Mouse (Mus musculus) B cell, adult 2 months (primary cell): ENCODE measurements around the gene Pml.

Experiments used
- DNase-seq, 2 experiments: peaks; one replicate each; pipeline ENCODE4 v3.0.0; 2022

Pml gene

DNA sequence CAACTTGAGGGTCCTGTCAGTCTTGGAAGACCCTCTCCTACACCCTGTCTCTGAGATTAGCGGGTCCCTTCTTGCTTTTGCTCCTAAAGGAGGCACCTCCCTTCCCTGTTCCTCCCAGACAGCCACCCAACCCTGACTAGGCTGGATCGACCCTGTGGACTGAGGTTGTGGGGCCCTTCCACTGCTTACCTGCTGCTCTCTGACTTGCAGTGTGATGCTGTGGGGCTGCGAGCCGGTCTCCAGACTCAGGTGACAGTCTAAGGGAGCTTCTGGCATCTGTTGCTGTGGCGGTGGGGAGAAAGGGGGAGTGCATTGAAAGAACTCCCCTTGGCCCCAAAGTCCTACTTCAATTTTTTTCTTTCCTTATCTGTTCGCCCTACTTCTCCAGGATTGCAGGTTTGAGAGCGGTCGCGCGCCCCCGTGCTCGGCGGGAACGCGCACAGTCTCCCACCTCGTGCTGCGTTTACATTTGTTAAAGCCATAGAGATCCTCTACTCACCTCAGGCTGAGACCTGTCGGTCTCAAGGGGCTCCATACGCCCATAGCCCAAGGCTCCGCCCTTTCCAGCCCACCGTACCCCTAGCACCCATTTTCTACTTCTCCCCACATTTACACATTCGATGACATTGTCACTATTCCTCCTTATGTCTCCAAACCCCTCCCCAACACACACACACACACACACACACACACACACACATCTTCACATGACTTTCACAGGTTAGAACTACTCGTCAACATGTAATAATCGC, 48.3 kb downstream of the Pml start:
- DNase-seq = peak in 1 of 2 experiments; percentile 23

DNA sequence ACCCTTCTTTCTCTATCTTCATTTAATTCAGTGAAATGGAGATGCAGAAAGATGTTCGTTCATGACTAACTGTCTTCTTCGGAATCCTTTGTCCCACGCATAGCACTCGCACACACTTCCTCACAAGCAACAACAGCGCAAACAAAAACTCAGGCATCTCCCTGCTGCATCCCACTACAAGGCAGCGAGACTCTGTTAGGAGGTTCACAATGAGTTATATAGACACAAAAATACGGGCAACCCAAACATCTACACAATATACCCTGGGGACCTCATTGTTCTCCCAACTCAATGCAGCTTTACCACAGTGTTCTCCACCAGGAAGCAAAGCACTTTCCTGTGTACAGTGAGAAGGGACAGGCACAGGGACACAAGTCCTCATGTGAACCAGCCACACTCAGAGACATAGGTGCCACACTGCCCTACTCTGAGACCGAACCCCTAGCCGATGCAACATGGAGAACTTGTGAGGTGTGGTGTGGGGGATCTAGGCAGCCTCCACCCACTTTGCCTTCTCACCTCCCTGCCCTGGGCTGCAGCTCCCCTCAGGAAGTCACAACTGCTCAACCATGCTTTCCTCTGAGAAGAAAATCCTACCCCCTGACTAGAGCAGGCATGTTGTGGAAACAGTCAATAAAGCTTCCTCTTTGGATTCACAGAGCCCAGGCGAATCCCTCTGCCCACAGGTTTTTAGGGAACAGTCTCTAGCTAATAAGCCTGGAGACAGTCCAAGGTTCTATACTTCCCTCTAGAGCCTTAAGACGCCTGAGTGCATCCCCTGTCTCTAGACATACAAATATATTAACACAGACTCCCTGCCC, 49.1 kb downstream of the Pml start:
- DNase-seq = no peak

DNA sequence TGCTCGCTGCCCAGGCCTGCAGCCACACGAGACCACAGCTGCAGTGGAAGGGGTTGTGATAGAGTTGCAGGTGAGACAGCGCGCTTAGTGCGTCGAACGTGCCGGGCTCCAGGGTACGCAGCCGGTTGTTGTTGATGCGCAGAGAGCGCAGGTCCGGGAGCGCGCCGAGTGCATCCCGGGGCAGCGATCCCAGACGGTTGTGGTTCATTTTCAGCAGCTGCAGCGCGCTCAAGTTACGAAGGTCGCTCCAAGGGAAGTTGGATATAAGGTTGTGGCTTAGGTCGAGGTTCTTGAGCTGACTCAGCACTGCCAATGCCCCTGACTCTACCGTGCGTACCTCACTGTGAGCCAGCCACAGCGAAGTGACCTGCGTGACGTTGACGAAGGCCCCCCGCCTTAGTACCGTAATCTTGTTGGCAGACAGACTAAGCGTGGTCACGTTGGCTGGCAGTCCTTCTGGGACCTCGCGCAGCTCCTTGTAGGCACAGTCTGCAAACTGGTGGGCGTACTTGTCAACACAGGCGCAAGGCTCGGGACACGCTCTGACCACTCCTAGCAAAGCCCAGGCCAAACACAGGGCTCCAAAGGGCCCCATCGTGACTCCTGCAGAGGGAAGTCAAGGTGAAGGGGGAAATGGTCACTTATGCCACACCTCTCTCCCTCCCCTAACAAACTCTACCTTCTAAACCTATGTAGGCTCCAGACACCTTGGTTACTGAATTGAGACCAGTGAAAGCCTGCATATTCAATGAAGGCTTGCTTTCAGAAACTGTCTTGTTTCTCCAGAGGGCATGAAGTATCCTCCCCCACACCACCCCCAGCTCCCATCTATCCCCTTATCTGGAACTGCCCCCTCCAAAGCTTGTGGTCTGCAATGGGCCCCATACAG, 50.0 kb downstream of the Pml start:
- peak in 1 of 2 experiments; percentile 44 for DNase-seq

DNA sequence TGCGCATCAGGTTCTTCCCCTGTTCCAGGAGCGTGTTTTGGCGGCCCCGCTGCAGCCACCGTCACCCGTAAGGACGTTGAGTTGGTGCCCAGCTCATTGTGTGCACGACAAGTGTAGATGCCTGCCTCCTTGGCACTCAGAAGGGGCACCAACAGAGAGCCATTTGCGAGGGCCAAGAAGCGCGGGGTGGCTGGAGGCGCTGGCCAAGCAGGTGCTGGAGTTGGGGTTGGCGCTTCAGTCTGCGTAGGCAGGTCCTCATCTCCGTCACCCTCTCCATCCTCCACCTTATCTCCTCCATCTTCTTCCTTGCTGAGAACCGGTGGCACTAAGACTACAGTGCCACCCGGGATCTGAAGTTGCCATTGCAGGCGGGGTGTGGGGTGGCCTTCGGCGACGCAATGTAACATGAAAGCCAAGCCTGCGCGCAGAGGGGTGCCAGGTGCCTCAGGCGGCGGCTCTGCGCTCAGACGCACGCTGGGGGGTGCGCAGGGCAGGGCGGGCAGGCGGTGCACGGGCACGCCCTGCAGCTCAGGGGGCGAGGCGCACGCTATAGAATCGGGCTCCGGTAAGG, 50.7 kb downstream of the Pml start:
- DNase-seq = peak; percentile 60 to 65

DNA sequence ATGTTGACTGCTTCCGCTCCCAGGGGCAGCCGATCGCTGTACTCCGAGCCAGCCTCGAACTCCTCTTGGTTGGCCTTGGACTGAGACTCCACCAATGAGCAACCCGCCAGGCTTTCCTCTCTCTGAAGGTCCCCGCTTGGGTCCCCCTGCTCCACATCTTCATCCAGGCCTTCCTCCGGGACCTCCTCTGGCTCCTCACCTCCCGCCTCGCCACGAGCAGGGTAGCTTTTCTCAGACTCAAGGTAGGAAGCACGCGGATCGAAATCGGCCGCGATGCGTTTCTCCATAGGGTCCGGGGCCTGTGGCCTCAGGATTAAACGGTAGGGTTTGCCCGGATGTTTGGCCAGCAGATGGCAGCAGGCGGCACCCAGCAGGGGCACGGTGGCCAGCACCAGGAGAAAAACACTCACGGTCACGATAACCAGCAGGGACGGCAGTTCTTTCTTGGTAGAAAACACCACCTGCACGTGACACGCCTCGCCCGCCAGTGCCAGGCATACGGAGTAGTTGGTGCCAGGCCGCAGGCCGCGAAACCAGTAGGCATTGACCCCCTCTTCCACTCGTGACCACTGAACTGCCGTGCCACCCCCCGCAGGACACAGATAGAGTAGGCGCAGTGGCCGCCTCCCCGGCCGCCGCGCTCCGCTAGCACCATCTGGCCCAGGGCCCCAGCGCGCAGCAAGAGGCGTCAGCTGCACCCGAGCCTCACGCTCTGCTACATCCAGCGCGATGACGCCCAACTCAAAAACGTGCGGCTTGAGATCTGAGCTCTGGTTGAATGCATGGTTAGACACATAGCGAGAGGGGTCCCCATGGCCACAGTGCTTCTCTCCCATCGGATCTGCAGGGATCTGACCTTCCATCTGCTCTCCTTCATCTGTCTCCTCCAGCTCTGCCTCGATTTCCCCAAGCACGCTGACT, 51.5 kb downstream of the Pml start:
- DNase-seq = peak; percentile 76 to 77

DNA sequence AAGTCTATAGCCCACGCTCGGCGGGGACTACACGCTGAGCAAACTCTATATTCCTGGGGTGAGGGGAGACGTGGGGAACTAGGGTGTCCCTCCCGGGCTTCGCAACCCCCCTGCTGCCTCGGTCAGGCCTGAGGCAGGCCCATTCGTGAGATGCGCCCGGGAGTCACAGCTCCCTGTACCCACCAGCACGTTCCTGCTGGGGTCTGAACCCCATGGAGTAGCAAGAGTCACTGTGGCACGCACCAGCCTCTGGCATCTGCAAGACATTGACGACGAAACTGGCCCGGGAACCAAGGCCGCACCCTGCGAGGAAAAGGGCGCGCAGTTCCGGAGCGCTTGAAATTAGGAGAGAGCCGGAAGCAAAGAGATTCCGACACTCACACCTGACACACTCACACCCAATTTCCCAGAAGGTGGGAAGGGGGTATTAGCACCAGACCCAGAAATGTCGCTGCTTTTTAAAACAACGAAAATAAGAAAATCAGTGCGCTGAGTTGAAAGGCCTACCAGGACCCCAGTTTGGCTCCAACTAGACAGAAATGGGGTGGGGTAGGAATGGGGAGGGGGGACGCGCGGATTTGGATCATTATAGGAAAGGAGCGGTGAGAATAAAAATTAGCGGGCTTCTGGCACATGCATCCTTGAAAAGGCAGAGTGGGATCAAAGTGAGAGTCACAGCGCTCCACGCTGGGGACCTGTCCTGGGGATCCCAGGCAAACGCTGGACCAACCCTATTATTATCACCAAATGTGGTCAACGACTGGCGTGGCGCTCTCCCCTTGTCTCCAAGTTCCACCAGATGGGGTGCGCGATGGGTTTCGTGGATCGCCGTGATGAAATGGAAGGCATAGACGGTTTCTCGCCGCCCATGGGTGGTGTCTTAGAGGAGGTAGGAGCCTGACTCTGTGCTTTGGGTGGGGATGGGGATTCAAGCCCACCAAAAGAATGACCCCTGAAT, 52.7 kb downstream of the Pml start:
- peak in 1 of 2 experiments; percentile 31 for DNase-seq

DNA sequence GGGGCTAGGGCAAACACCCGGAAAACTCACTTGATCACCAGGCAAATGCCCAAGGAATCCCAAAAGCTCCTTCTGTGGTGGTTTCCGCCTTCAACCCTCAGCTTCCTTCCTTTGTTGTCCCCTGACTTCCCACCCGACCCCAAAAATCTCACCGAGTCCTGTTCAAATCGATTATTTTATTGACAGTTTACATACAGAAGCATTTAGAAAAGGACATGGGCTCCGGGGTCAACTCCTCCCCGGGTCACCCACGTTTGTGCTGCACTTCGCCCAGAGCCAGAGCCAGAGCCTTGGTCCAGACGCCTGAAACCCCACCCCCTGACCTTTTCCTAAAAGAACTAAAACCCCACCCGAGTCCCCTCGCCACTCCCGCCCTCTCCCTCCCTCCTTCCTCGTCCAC, 53.4 kb downstream of the Pml start:
- DNase-seq = no peak

DNA sequence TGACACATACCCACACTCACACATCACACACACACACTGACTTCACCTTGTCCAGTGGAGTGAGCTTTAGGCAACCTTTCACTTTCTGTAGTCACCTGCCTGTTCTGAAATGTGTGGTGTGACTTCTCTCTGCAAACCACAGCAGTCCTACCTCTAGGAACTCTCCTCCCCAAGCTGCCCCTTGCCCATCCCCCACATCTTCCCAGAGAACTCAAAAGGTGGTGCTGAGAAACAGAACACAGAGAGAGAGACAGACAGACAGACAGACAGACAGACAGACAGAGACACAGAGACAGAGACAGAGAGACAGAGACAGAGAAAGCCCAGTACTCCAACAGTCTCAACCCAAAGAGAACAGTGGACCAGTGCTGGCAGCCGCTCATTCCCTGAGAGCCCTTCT, 53.9 kb downstream of the Pml start:
- no peak for DNase-seq

DNA sequence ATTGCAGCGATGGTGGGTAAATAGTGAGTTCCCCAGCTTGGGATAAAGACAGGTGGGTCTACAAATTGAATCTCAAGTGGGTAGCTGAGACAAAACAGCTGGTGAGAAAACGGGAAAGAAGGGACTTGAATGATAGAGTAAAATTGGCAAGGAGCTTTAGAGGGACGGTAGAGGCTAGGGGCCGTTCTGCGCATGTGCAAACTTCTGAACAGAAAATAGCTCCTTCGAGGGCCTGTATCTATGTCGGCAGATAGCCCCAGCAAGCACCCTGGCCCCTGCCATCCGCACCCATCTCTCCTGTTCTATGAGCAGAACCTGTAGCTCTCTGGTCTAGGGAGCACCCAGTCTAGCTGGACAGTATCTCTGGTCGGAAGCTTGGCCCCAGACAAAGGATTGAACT, 55.4 kb downstream of the Pml start:
- DNase-seq = no peak

DNA sequence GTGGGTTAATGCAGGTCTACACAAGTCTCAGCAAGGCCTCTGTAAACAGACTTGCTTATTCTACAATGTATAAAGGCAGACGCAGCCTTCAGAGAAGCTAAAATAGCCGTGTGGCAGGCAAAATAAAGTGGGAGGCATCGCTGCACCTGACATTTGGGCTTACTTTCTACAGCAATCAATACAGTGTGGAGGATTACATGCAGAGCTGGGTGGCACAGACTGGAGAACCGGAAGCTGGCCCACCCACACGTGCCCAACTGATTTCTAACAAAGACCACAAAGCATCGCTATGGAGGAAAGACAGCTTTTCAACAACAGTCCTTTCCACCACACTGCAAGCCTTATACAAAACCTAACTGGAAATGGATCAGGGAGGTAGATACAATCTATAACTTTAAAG, 65.1 kb downstream of the Pml start:
- DNase-seq = no peak

DNA sequence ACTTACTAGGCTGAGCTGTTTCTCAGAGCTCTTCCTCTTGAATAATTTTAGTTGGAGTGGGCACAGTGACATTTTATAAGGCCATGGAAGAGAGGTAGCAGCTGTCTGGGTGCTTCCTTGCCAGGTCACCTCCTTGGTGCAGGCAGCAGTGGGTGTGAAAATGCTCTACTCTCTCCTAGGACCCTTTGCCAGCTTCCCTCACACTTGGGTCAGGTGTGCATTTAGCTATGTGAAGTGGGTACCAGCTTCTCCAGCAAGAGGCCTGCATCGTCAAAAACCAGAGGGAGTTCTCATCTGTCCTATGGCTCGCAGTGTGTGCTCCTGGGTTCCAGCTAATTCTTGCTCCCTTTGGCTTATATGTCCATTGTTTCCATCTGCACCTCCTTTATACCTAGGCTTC, 70.2 kb downstream of the Pml start:
- no peak for DNase-seq

DNA sequence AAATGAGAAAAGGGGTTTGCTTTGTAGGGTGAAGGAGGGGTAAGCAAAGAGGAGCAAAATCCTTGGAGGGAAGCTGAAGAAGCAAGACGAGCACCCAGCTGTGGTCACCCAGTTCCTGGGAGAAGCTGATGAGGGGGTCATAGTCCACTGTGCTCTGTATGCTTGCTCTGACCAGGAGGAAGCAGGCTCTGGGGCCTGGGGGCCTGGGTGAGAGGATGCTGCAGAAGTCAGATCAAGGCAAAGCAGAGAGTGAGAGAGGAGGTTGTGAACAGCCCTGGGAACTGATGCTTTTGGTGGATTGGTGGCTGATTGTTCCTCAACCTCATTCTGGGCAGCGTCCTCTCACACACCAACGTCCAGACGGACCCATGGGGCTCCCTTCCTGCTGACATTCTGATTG, 72.4 kb downstream of the Pml start:
- no peak for DNase-seq

DNA sequence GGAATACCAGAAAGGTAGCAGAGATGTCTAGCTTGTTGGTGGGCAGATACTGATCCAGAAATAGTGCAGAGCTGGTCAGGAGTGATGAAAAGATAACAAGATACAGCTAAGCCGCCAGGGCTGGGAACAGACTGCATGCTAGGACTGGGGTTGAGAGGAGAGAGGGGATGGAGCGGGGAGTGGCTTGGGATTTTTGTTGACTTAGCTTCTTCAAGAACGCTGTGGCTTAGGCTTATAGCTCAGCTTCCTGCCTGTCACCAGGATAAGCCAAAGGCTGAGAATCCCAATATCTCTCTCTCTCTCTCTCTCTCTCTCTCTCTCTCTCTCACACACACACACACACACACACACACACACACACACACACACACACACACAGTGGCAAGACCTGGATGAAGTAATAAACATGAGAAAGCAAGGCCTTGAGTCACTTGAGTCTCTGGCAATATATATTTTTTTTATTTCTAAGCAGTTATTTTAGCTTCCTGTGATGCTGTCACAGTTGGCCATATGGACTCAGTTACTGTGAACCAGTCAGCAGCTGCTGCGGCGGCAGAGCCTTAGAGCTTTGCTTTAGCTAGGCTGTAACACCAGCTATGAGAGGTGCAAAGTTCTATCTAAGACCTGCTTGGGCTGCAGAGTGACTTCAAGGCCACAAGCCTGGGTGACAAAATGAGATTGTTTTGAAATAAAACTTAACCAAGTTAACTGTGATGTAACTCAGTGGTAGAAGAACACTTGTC, 73.7 kb downstream of the Pml start:
- no peak for DNase-seq

DNA sequence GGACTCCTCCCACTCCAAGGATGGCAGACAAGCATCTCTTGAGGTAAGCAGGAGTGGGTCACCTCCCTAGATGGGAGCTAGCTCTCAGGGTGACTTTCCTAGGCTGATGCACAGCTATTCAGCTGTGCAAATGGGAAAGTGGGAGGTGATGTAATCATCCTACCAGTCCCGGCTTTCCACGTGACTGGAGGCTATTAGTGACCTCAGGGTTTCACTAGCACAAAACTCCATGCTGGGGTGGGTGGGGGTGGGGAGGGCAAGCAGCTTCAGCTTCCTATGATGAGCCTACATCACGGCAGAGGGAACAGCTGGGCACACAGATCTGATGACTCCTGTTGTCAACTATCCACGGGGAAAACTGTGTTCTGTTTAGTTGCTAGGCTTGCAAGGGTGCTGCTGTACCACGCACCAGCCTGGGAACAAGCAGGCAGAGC, 74.8 kb downstream of the Pml start:
- no peak for DNase-seq

DNA sequence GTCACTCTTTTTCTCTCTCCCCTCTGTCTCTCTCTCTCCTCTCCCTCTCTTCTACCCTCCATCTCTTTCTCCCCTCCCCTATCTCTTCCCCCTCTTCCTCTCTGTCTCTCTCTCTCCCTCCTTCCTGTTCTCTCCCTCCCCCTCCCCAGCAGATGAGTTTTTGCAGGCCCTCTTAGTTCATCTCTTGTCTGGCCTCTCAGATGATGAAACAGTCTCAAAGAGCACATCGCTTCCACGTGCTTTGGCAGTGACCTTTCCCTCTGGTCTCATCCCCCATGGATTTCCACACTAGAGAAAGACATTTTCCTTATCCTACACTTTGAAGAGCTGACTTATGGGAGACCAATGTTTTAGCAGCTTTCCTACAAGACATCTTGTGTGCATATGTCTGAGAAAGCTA, 76.7 kb downstream of the Pml start:
- no peak for DNase-seq

DNA sequence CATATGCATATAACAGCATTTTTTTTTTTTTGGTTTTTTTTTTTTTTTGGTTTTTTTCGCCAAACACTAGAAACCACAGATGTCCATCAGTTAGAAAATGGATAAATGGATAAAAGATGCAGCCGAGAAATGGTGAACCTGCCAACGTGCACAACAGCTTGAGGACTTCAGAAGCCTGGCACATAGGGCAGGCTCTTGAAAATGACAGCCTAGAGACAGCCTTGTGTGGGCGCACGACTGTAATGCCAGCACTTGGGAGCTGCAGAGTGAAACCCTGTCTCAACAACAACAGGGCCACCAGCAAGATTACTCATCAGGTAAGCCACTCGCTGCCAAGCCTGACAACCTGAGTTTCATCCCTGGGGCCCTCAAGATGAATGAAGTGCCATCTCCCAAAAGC, 80.2 kb downstream of the Pml start:
- DNase-seq = no peak

DNA sequence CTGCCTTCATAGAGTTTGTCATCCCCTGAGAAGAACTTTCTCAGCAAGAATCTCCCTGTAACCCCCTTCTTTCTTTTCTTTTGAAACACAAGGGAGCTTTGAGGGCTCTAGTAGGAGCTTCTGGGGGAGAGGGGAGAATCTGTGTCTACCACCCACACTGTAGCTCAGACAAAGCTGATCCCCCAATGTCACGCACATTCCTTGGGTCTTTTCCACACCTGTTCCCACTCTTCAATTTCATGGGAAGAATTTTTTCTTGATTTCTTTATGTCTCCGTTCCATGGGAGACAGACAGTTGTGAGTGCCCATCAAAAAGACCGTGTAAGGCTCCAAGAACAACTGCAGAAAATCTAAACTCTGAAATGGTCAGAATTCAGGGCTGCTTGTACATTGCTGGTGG, 80.7 kb downstream of the Pml start:
- DNase-seq = no peak
